Mouse (Mus musculus) lung, adult 2 months (tissue): ENCODE measurements at regions not wholly inside any gene's neighbourhood (a gene's known extent, or its start where the extent isn't known, plus 50 kb on each side); places are given as distances from the start of the nearest gene placed in this dataset.
A peak's percentile ranks its signal among the peaks of the same experiment; 100 is the strongest.

ENCODE experiments used
- DNase-seq: peaks from one replicate; pipeline ENCODE4 v3.0.0; 2022
- H3K4me1 ChIP-seq: fragments of 200-500 bp; 2 replicates; pipeline ENCODE4 v1.6.1; 2011; ENCODE audit warnings: low read length; ENCODE audit not compliant: control insufficient read depth, insufficient read depth
- H3K4me3 ChIP-seq: fragments of 200-500 bp; replicated peaks from 2 replicates; pipeline ENCODE3; 2011; ENCODE audit warnings: low read depth, mild to moderate bottlenecking, control low read depth, low read length; ENCODE audit errors: extremely low read depth
- CTCF ChIP-seq: fragments of 200-500 bp; IDR thresholded peaks from 2 replicates; pipeline ENCODE4 v1.5.1; 2011; ENCODE audit warnings: mild to moderate bottlenecking, low read length, control low read depth; ENCODE audit not compliant: insufficient read depth
- POLR2A ChIP-seq: fragments of 200-500 bp; IDR thresholded peaks from 2 replicates; pipeline ENCODE4 v1.6.1; 2011; ENCODE audit warnings: low read depth, mild to moderate bottlenecking, control low read depth, low read length, borderline replicate concordance; ENCODE audit errors: extremely low read depth
- WGBS: fragments of 180-500 bp; shearing (Covaris S2); methylation state at CpG from one replicate; pipeline ENCODE4 v1.1.7; 2018; 5-methylcytosine and 5-hydroxymethylcytosine counted together

- H3K4me1 ChIP-seq, result no peaks in the 10 kb centered on the region
- peak; percentile 48 for DNase-seq
- H3K4me3 ChIP-seq, result no peak overlapping the region
- TF ChIP-seq CTCF (peak; percentile 68), POLR2A (no peak)
- WGBS, result 9% methylated on average over 18 of the region's 18 CpGs
These were observed 99.0 kb upstream of the Slc7a12 start for GRCm38 (mm10) chr3:14381421-14381992.

GRCm38 (mm10) chr3:14390656-14391055 lies 89.8 kb upstream of the Slc7a12 start:
- no peak for DNase-seq

GRCm38 (mm10) chr3:14398676-14399075 lies 81.8 kb upstream of the Slc7a12 start:
- H3K4me3 ChIP-seq, result no peak overlapping the region
- DNase-seq, result no peak
- 74% methylated on average over 3 of the region's 3 CpGs for WGBS
- H3K4me1 ChIP-seq, result no peaks in the 10 kb centered on the region
- TF ChIP-seq CTCF, result no peak
- no peak for TF ChIP-seq POLR2A

More at GRCm38 (mm10) chr3:14390656-14391055, 89.8 kb upstream of the Slc7a12 start:
- H3K4me1 ChIP-seq, result no peaks in the 10 kb centered on the region
- H3K4me3 ChIP-seq, result no peak overlapping the region
- WGBS, result 68% methylated on average over 1 of the region's 1 CpGs
- TF ChIP-seq POLR2A (no peak), CTCF (no peak)

GRCm38 (mm10) chr3:14408435-14409125 lies 71.9 kb upstream of the Slc7a12 start:
- Histone ChIP-seq H3K4me1 (no peaks in the 10 kb centered on the region), H3K4me3 (no peak overlapping the region)
- no peak for DNase-seq
- TF ChIP-seq POLR2A (no peak), CTCF (no peak)
- WGBS, result 67% methylated on average over 1 of the region's 1 CpGs
